8 mouse cellular contexts compared by ENCODE assay signal in genomic region chr10:60080982-60081825, GRCm38 (mm10). TPM values are rescaled to one million over a fixed set of nuclear protein-coding genes. Genes with fewer than 3 reads are reported as not detected.
DNase-seq lines count a peak whose midpoint lies in the region; ATAC-seq and TF ChIP-seq lines count a peak whose summit lies in the region.

No protein-coding gene starts in this region.

- no peak for DNase-seq in liver, adult 2 months (ENCODE audit: extremely low read depth, low read depth, low spot score)
- no peak for DNase-seq in liver
- peak; percentile 20 for DNase-seq in cerebellum, adult 8-10 months
- no peak for DNase-seq in heart, embryonic 10.5 days (ENCODE audit: low spot score)
- peak; percentile 83 for DNase-seq in kidney, adult 9 months
- no peak for DNase-seq in right cerebral cortex, postnatal 36 days (ENCODE audit: low spot score in 2 of 2)
- no peak for DNase-seq in left cerebral cortex, adult 9 months (ENCODE audit: low spot score in 2 of 2)

- H3K4me1 ChIP-seq in liver, adult 2 months (ENCODE audit: control insufficient read depth, insufficient read depth, low read length) = 0 out of 2 replicates have a peak, but pooled peaks cover 5% of the 10 kb centered on the region
- H3K4me1 ChIP-seq in heart, embryonic 10.5 days = peaks cover 55% of the 10 kb centered on the region
- peaks cover 17% of the 10 kb centered on the region for H3K4me1 ChIP-seq in midbrain, embryonic 15.5 days

- TF ChIP-seq CTCF in liver, adult 2 months (IDR thresholded peaks at IDR 0.05; ENCODE audit: low read depth, low read length) = no peak

- no peak overlapping the region for H3K4me2 ChIP-seq in midbrain, embryonic 15.5 days

- ATAC-seq in midbrain, embryonic 15.5 days (replicated peaks) = no peak

- no peaks in the 10 kb centered on the region for H3K9me3 ChIP-seq in heart, embryonic 10.5 days
- H3K9me3 ChIP-seq in midbrain, embryonic 15.5 days = no peaks in the 10 kb centered on the region

- no peaks in the 10 kb centered on the region for H3K79me2 ChIP-seq in liver, adult 2 months (ENCODE audit: control insufficient read depth, insufficient read depth, low read length)

- no peak overlapping the region for H3K4me3 ChIP-seq in liver, adult 2 months (ENCODE audit: insufficient read depth, low read depth, low read length)
- peak overlapping the region; percentile 27; the same call in 1 of the 2 replicates for H3K4me3 ChIP-seq in heart, embryonic 10.5 days
- no peak overlapping the region for H3K4me3 ChIP-seq in midbrain, embryonic 15.5 days

- no peak overlapping the region for H3K9ac ChIP-seq in liver, adult 2 months (ENCODE audit: low read depth, low read length)
- H3K9ac ChIP-seq in midbrain, embryonic 15.5 days = no peak overlapping the region

- peak overlapping the region; percentile 66 for H3K27ac ChIP-seq in liver, adult 2 months (replicated peaks; ENCODE audit: insufficient read depth, low read depth, low read length)
- peak overlapping the region; percentile 59 for H3K27ac ChIP-seq in heart, embryonic 10.5 days
- peak overlapping the region; percentile 64 for H3K27ac ChIP-seq in midbrain, embryonic 15.5 days

- no peaks in the 10 kb centered on the region for H3K27me3 ChIP-seq in liver, adult 2 months (ENCODE audit: control insufficient read depth, insufficient read depth, low read length)
- H3K27me3 ChIP-seq in heart, embryonic 10.5 days (ENCODE audit: insufficient read depth, poor library complexity, severe bottlenecking) = peaks cover 55% of the 10 kb centered on the region
- no peaks in the 10 kb centered on the region for H3K27me3 ChIP-seq in midbrain, embryonic 15.5 days (replicated peaks)

- 71% methylated on average over 21 of the region's 21 CpGs for WGBS in liver, adult 2 months
- WGBS in heart, embryonic 10.5 days = 64% methylated on average over 21 of the region's 21 CpGs
- 74% methylated on average over 21 of the region's 21 CpGs for WGBS in midbrain, embryonic 15.5 days

- no peaks in the 10 kb centered on the region for H3K36me3 ChIP-seq in liver, adult 2 months (ENCODE audit: control insufficient read depth, insufficient read depth, low read length)
- H3K36me3 ChIP-seq in heart, embryonic 10.5 days = no peaks in the 10 kb centered on the region
- H3K36me3 ChIP-seq in midbrain, embryonic 15.5 days (replicated peaks) = no peaks in the 10 kb centered on the region

- TF ChIP-seq POLR2A in liver, adult 2 months (IDR thresholded peaks at IDR 0.05; ENCODE audit: extremely low read depth, insufficient read depth, low read length) = no peak

RNA-seq across cellular contexts. Expression of gene Spock2, which starts 24.8 kb away (rescaled TPM):
- 0.18 and 0.40 TPM in 2 replicates for total RNA-seq in liver, adult 2 months (2014; rRNA removed)
- polyA plus RNA-seq in liver, adult 2 months (2012; rRNA removed) = 0.34 and 0.40 TPM in 2 replicates
- polyA plus RNA-seq in heart, embryonic 10.5 days (2016; fragmentation: Nextera tagmentation; extraction: Ambion mirVana) = 0.65 and 0.85 TPM in 2 replicates
- polyA plus RNA-seq in midbrain, embryonic 15.5 days (2015; fragmentation: Nextera tagmentation; extraction: Ambion mirVana) = 106 and 113 TPM in 2 replicates

Comparison
In these comparisons a context has a peak if more than half of its experiments do, and no peak if none do; other contexts are left out.
1. DNase-seq: peak in cerebellum, adult 8-10 months (single experiment) and kidney, adult 9 months (single experiment); none in liver, adult 2 months (single experiment), liver (single experiment), heart, embryonic 10.5 days (single experiment), right cerebral cortex, postnatal 36 days (0 of 2) and left cerebral cortex, adult 9 months (0 of 2).
2. RNA of gene Spock2, which starts 24.8 kb away (polyA plus RNA-seq): 106 to 113 TPM in midbrain, embryonic 15.5 days; 0.65 to 0.85 TPM in heart, embryonic 10.5 days and 0.34 to 0.40 TPM in liver, adult 2 months; every median in the first group is over 10 times any median in the second.
3. Peak in every context shown above with its lines, with median percentiles within 50 percentile points of each other: H3K27ac ChIP-seq.